In the genomic region with DNA sequence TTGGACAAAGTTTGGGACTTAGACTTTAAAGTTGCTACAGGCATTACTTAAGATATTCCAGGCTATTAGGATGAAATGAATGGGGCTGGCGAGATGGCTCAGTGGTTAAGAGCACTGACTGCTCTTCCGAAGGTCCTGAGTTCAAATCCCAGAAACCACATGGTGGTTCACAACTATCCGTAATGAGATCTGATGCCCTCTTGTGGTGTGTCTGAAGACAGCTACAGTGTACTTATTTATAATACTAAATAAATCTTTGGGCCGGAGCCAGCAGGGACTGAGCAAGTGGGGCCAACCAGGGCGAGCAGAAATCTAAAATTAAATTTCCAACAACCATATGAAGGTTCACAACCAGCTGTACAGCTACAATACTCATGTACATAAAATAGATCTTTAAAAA, we compare ENCODE assay signal across 1 mouse cellular context.
TF ChIP-seq lines count a peak whose summit lies in the region.

No protein-coding gene starts in this region.

TF ChIP-seq in MEL, 35 proteins besides CTCF, POLR2A, EP300 and RAD21:
- peak; percentile 12; the same call in 1 of the 2 replicates for TF ChIP-seq SMC3 (IDR thresholded peaks at IDR 0.05; ENCODE audit: low read depth, low read length)
